Mouse (Mus musculus) large intestine, adult 2 months (tissue): Measurements from ENCODE around the gene Epb41l4b. TPM values are rescaled to one million over a fixed set of nuclear protein-coding genes. Genes with fewer than 3 reads are reported as not detected.

ENCODE experiments used
- DNase-seq: peaks from one replicate; pipeline ENCODE4 v3.0.0-alpha.2; 2012; ENCODE audit warnings: low read depth, low spot score
- WGBS: fragments of 180-500 bp; shearing (Covaris S2); methylation state at CpG from one replicate; pipeline ENCODE4 v1.1.7; 2018; 5-methylcytosine and 5-hydroxymethylcytosine counted together
- polyA plus RNA-seq: library from polyadenylated mRNA; depleted of rRNA; stranded (reverse); fragments of >200 nt; gene quantifications from 2 replicates; pipeline ENCODE4 v1.2.3, GENCODE M21; 2012

Gene Epb41l4b
- polyA plus RNA-seq, 1 experiment = 107 TPM

DNA sequence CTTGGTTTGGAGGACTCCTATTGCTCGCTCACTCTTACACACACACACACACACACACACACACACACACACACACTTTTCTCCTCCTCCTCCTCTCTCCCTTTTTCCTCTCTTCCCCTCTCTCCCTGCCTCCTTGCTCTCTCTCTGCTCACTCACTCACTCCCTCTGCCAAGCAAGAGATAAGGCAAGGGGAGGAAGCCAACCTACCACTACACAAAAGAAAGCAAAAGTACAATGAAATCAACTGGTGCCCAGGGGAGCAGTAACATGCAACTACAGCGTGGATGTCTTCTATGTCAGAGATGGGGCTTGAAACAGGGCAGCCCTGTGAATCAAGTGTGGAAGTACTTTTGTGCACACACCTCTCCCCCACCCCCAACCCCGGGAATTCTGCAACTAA is 24.4 kb downstream of the Epb41l4b start:
- DNase-seq = no peak
- 44% methylated on average over 3 of the region's 3 CpGs for whole genome bisulfite sequencing

DNA sequence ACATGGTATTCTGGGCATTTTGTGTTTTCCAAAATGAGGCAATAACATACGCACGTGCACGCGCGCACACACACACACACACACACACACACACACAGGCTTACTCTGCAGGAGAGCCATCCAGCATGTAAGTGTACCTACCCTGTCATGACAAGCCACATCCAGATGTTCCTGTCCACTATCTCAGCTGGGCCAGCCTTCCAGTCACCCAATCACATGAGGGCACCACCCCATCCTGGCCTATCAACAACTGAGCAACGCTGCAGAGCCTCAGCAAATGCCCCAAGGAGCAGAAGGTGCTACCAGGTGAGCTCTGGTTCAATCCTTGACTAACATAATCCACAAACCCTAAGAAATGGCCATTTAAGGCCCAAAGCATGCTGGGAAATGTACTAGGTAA is 27.0 kb downstream of the Epb41l4b start:
- DNase-seq = no peak

DNA sequence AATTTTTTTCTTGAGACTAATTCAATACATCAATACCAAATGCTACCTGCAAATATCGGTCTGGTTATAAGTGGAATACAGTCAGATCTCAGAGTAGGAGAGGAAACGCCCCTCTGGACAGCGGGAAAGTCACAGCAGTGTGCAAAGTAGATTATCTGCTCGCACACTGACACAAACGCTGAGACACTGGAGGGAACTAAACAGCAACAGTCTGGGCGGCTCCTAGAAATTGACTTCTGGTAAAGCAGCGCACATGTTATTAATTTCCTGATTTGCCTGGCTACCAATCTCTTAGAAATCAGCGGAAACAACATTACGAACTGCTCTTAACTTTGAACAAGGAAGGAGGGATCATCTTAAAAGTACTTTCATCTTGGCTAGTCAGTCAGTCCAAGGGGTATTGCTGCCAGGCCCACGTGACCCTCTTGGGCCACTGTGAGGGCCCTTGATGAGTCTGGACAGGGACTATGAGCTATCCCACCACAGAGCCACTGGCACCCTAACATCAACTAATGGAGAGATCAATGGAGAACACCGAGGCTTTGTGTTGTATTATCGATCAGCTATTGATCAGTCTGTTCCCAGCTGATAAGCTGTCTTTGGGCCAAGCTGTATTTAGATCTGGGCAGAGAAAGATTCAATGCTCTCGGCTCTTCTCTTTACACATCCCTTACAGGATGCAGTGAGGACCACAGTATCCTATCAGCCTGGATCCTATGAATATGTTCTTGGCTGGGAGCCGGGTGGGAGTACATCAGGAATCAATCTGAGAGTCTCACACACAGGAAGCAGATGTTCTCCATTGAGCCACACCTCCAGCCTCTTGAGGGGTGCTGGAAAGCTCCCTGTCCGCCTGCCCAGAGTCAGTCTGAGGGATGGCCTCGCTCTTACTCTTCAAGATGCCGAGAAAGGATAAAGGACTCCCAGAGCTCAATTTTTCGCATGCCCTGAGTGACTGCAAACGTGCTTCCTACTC is 28.3 kb downstream of the Epb41l4b start:
- 79% methylated on average over 19 of the region's 19 CpGs for WGBS
- DNase-seq = no peak

More for the DNA sequence above, 27.0 kb downstream of the Epb41l4b start:
- 71% methylated on average over 6 of the region's 6 CpGs for WGBS

DNA sequence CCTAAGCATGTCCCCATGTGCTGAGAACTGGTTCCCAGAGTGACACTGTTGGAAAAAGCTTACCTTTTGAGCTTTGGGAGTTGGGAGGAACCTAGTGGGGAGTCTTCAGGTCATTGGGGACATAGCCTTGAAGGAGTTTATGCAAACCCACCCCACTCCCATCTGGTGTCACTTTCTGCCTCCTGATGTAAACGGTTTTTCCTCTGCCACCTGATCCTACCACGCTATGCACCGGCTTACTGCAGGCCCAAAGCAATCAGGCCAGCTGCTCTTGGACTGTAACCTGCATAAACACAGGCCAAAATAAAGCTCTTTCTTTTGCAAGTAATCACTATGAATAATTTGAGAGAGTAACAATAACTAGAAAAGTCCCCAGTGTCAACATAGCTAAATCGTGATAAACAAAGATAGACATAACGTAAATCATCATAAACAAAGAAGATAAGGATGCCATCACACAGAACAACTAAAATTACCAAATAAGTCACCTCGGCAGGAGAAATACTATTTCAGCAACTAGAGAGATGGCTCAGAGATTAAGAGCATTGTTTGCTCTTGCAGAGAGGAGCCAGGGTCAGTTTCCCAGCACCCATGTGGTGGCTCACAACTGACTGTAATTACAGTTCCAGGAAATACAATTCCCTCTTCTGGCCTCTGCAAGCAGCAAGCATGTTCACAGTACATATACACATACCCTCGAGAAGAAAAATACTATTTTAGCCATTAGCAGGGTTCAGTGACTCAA is 29.6 kb downstream of the Epb41l4b start:
- WGBS = 36% methylated on average over 7 of the region's 7 CpGs
- DNase-seq = no peak

DNA sequence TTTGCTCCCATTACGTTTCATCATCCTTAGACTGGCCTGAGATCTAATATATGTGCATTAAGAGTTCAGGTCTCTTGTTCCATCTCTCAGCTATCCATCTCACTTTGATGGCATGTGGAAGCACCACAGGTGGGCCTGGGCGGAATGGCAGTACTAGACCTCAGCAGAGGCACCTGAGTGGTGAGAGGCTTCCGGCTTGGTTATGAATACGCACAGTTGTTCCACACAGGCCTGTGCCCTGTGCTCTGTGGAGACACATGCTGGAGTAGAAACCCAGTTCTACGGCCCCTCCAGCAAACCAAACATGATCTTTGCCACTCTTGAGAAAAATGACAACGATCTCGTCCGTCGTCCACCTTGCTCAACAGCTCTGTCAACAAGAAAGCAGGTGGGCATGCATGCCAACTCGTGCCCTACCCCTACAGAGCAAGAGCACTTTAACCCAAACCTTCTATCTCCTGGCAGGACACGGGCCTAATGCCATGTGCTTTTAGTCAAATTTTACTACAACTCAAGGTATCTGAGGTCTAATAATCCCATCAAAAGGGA is 31.2 kb downstream of the Epb41l4b start:
- no peak for DNase-seq
- 54% methylated on average over 11 of the region's 11 CpGs for WGBS

DNA sequence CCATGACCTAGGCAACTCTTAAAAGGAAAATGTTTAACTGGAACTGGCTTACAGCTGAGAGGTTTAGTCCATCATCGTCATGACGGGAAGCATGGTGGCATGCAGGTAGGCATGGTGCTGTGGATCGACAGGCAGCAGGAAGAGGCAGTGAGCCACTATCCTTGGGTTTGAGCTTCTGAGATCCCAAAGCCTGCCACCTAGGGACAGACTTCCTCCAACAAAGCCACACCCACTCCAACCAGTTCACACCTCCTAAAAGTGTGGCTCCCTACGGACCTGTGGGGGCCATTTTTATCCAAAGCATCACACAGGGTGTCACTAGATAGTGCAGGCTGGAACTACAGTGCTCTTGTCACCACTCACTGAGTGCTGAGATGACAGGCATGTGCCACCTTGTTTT is 31.8 kb downstream of the Epb41l4b start:
- no peak for DNase-seq
- 69% methylated on average over 4 of the region's 4 CpGs for WGBS

DNA sequence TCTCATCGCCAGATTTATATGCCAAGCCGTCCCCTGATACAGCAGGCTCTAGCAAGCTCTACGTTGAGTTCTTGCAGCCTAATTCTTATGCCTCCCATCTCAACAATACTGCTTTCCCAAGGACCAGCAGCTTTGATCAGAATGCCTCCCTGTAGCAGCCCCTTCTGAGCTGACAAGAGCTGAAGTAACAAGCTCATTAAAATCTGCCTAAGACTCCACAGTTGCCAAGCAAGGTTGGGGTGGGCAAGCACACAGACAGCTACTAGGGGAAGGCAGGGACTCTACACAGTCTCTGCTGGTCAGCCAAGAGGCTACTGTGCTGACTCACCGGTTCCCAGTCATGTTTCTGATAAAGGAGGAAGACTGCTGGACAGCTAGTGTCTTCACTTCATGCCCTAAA is 33.7 kb downstream of the Epb41l4b start:
- DNase-seq = no peak
- WGBS = 84% methylated on average over 4 of the region's 4 CpGs

DNA sequence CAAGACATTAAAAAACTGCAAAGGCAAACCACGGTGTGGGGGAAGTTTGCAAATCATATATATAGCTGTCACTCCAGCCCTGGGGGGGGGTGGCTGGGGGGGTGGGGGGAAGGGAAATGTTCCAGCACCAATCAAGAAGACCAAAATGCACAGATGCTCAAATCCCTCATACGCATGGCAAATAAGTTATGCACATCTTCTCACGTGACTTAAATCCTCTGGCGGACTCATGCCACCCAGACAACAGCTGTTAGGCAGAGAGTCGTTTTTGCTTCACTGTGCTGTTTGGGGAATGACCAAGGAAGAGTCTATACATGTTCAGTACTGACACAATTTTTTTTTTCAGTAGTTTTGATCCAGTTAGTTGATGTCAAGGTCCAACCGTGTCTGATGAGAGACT is 37.9 kb downstream of the Epb41l4b start:
- 45% methylated on average over 6 of the region's 6 CpGs for WGBS
- DNase-seq = no peak

DNA sequence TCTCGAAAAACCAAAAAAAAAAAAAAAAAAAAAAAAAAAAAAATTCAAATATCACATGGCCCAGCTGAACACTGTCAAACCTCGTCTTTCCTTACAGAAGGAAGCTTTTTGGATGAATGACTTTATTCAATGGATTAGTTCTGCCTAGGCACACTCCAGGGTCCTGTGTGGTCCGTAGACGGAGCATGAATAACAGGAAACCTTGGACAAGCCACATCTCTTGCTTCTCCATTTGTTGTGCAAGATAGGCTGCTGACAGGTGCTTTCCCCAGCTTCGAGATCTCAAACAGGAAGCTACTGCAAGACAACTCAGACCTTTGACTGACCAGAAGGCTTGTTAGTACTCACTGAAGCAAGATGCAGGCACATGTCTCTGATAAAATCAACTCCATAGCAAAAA is 39.4 kb downstream of the Epb41l4b start:
- DNase-seq = no peak
- WGBS = 68% methylated on average over 4 of the region's 5 CpGs

DNA sequence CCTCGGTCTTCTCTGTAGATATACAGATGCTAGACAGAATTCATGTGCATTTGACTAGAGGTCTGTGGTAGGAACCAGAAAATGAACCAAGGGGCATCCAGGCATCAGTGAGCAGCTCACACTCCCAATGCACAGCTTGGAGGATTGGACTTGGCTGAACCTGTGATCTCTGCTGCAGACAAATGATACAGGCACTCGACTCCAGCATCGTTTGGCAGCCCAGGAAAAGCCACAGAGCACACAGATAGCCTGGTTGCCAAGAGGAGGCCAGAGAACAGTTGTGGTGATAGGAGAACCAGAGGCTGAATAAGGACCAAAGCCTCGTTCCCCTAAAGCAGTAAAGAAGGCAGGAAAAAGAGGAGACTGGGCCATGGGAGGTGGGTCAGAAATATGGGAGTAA is 42.1 kb downstream of the Epb41l4b start:
- DNase-seq = no peak
- 83% methylated on average over 4 of the region's 4 CpGs for WGBS

DNA sequence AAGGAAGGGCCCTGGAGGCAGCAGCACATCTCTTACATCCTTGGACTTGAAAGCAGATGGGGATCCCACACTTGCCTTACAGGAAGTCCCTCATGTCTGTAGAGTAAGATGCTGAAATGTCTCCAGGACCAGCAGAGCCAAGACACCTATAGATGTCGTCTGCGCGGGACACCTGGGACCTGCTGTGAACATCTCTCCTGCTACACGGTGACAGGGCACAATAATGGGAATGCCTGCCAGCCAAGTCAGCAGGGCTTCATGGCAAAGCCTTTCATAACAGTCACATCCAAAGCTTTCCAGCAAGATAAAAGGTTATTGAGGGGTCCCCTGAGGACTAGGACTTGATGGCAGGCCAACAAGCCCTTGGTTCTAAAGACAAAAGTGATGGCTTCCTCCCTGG is 45.8 kb downstream of the Epb41l4b start:
- no peak for DNase-seq
- WGBS = 92% methylated on average over 4 of the region's 4 CpGs

DNA sequence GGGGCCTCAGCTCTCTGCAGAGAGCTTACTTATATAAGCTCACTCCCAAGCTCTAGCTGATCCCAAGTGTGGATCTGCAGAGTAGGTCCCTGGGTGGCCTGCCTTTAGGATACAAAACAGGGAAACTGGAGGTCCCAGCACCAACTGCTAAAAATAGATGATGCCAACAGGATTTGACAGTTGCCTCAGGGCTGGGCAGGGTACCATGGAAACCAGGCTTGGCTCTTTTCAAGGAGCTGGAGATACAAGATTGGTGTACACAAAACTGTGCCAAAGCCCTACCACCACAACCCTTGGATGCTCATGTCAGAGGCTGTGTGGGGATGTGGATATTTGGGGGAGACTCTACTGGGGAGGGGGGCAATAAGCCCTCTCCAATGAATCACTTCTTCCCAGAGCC is 47.7 kb downstream of the Epb41l4b start:
- no peak for DNase-seq

DNA sequence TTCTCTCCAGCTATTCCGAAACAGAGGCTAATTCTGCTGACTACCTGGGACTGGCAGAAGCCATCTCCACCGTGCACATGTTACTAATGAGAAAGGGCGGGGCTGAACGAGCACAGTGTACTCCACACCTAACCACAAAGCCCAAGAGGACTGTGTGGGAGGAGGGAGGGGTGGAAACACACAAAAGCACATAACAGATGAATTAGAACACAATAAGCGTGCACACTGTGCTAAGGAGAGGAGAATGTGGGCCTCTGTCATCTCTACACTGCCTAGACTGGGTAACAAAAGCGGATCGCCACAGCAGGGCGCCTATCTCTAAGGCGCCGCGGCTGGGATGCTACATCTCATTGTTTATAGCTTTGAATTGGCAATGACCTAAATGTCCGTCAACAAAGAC is 51.9 kb downstream of the Epb41l4b start:
- 54% methylated on average over 12 of the region's 12 CpGs for WGBS

DNA sequence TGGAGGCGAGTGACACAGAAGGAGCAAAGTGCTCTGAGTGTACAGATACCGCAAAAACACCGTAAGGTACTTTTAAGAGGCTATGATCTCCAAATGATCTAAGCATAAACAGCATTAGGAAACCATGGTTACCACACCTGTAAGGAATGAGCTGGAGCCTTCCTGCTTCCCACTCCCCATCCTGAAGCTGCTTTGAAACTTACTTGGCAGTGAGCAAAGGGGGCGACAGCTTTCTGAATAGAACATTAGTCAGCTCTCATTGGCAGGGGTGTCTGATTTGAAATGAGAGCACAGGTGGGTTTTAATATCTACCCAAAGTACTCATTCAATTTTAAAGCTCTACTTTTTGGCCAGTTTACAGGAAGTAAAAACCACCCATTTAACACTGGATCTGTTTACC is 54.9 kb downstream of the Epb41l4b start:
- DNase-seq = no peak
- WGBS = 76% methylated on average over 4 of the region's 4 CpGs

More for the DNA sequence above, 51.9 kb downstream of the Epb41l4b start:
- DNase-seq = no peak

DNA sequence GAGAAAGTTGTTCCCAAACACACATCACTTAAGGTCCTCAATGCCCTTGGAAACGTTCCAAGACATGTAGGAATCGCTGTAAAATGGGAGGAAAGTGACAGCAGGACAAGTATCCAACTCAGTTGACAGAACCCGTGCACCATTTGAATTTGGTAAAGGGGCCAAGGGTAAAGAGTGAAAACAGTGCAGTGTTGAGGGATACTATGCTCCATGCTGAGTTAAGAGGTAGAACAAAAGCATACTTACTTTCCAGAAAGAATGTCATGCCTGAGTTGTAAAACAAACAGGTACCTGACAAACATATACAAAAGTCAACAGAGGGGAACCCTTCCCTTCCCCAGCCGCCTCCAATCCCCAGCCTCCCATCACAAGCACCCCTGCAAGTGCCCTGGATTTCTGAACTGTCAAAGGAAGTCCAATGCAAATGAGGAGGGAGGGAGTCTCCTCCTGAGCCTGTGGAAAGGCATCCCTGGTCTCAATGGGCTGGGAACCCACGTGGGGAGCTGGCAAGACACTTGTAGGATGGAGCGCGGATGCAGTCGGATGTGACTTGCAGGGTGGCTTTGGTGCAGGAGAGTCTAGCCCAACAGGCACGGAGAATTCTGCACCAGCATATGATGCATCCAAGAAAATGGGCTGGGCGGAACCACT is 57.4 kb downstream of the Epb41l4b start:
- 65% methylated on average over 10 of the region's 10 CpGs for WGBS
- no peak for DNase-seq

DNA sequence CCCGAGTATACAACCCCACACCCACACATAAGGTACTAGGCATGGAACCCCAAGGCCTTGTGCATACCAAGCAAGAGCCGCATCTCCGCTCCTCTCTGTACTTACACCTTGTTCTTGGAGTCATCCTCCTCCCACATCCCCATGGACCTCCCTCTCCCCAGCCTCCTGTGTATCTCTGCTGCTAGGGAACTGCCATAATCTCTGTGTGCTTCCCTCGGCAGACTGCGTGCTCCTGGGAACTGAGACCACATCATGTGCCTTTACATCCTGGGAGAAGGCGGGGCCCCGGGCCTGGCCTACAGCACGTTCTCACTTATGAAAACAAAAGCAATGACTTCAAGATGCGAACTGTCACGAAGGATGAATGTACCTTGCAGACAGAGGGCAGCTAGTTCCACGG is 59.6 kb downstream of the Epb41l4b start:
- DNase-seq = no peak
- 82% methylated on average over 11 of the region's 11 CpGs for WGBS

DNA sequence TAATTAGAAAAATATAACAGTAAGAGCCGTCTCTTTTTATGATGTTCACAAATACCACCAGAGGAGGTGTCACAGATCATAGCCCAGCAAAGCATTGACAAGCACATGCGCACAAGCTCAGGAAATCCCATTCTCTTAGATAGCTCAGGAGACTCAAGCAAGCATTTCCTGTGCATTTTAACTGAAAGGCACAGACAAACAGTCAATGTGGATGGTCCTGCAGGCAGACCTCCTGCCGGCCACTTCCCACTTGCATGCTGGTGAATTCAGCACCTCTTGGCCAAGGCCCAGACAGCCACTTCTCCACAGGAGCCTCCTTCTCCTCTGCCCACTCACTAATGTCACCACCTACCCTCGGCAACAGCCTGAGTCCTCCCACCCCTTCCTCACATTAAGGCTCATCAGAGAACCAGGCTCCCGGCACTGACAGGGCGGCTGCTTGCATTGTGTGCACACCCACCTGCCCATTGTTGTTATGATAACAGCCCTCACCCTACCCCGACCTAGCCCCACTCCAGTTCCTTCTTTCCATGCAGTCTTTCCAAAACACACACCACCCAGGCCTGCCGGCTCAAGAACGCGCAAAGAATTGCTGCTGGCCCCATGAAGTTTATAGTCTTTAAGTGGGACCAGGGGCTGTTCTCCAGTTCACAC is 60.3 kb downstream of the Epb41l4b start:
- no peak for DNase-seq

DNA sequence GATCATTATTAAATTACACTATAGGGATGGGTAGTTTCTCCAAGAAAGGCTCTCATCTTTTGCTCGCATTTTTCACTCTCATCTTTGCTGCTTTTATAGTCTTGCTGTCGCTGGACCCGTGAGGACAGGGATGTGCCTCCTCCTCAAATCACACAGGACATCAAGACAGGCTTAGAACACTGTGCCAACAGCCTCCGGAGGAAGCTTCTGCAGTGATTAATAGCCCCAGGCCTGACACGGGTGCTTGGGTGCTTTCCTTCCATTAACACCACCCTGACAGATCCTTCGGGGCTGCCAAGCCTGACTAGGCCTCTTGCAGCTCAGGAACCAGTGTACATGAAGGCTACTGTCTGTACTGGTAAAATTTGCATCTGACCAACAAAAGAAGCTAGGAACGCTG is 61.8 kb downstream of the Epb41l4b start:
- no peak for DNase-seq
- 66% methylated on average over 7 of the region's 7 CpGs for WGBS

More for the DNA sequence above, 60.3 kb downstream of the Epb41l4b start:
- WGBS = 74% methylated on average over 10 of the region's 10 CpGs

DNA sequence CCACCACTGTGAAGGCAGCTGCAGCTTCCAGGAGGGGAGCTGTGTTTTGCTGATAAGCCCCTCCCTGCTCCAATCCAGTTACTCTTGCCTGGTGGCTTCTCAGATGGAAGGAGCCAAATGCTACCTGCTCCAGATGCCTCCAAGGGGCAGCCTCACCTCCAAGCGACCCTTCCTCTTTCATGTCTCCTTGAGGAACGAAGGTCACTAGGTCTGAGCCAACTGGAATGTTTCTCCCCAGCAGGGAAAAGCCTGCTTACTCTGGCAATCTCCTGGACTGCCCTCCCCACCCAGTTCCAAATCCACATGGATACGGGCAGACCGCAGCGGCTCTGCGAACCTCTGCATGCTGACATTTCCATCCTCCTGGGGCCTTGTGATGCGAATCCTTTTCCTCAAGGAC is 69.4 kb downstream of the Epb41l4b start:
- WGBS = 81% methylated on average over 7 of the region's 7 CpGs
- DNase-seq = no peak

DNA sequence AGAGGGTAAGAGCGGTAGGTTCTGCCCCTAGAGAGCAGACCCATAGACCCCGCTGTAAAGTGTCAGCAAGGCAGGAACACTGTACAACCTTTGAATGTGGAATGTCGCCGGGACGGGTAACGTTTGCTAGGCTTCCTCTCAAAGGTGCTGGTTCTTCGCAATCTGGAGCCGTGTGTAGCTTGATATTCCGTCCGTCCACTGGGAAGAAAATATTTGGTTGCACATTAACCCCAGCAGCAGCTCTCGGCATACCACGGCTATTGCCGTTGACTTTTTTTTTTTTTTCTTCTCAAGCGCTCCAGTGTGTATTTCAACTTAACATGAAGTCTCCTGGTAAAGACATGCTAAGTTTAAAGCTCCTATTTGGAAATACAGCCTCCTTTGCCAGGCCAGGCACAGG is 70.1 kb downstream of the Epb41l4b start:
- 75% methylated on average over 14 of the region's 14 CpGs for WGBS
- DNase-seq = no peak
